Mouse (Mus musculus): ENCODE results near the gene Pygo2.

GRCm38 (mm10) chr3:89419981-89420380 is 10.0 kb upstream of the Pygo2 start:
- TF ChIP-seq CTCF (conservative IDR thresholded peaks at IDR 0.05; ENCODE audit: insufficient read depth, insufficient read length, low read depth, low read length) (no peak), POLR2A (IDR thresholded peaks at IDR 0.05; ENCODE audit: low read depth, low read length) (no peak)
